Mouse (Mus musculus): ENCODE measurements around the gene Peak1.

- TF ChIP-seq CTCF (IDR thresholded peaks at IDR 0.05; ENCODE audit: borderline replicate concordance, extremely low read depth, insufficient read depth, insufficient read length), result peak; percentile 36; the same call in 1 of the 2 replicates
- TF ChIP-seq POLR2A (IDR thresholded peaks at IDR 0.05; ENCODE audit: borderline replicate concordance, extremely low read depth, insufficient read depth, insufficient read length, poor library complexity, severe bottlenecking), result no peak
Observed at GRCm38 (mm10) chr9:56417415-56417947, 386 bp downstream of the Peak1 start.

Measured in brain, embryonic 14.5 days (tissue).